Mouse (Mus musculus) c-Kit-positive CD71-negative TER-119-negative erythroid progenitor cells, embryonic 14.5 days (primary cell): ENCODE measurements around the gene Gm28729.

Experiments
- DNase-seq: peaks from one replicate; pipeline ENCODE4 v3.0.0-alpha.2; 2013; ENCODE audit warnings: low read depth

Gm28729 gene

GRCm38 (mm10) chr9:96461607-96462006 lies 63.5 kb downstream of the Gm28729 start:
- DNase-seq = no peak

- no peak for DNase-seq
Measured at GRCm38 (mm10) chr9:96460117-96460865, 64.8 kb downstream of the Gm28729 start.

- DNase-seq = no peak
Measured at GRCm38 (mm10) chr9:96455618-96456017, 69.4 kb downstream of the Gm28729 start.

- DNase-seq = no peak
Measured at GRCm38 (mm10) chr9:96452956-96453355, 72.1 kb downstream of the Gm28729 start.

GRCm38 (mm10) chr9:96450900-96451720 lies 74.0 kb downstream of the Gm28729 start:
- DNase-seq = no peak

GRCm38 (mm10) chr9:96449514-96449913 lies 75.5 kb downstream of the Gm28729 start:
- no peak for DNase-seq

GRCm38 (mm10) chr9:96445351-96445750 lies 79.7 kb downstream of the Gm28729 start:
- no peak for DNase-seq

- DNase-seq = no peak
Measured at GRCm38 (mm10) chr9:96442081-96442480, 83.0 kb downstream of the Gm28729 start.

- DNase-seq = no peak
Measured at GRCm38 (mm10) chr9:96438334-96438871, 86.7 kb downstream of the Gm28729 start.

GRCm38 (mm10) chr9:96437805-96438333 lies 87.2 kb downstream of the Gm28729 start:
- peak; percentile 46 for DNase-seq

GRCm38 (mm10) chr9:96436901-96437804 lies 87.9 kb downstream of the Gm28729 start:
- DNase-seq = no peak
